Comparison of ENCODE assay signal across 9 mouse cellular contexts in genomic region chr5:9954652-9955051, GRCm38 (mm10).
DNase-seq lines count a peak whose midpoint lies in the region; ATAC-seq and TF ChIP-seq lines count a peak whose summit lies in the region.
"Had no signal": no experiment of that assay in that cellular context is flagged by ENCODE, and none has a peak within 500 bp of the region (broad histone marks: within the 10 kb centered on the region; RNA-seq: fewer than 3 reads in every experiment).

No protein-coding gene starts in this region.

- DNase-seq in cerebellum, adult 18-20 months, result peak; percentile 3 to 8
- no peak for DNase-seq in cerebellum, adult 11-12 months
- DNase-seq in lung, embryonic 14.5 days, result peak; percentile 61
- DNase-seq in lung, adult 18-20 months, result no peak
- DNase-seq in fibroblast of lung, adult 2 months (ENCODE audit: low read depth), result peak; percentile 8
- no peak for DNase-seq in spleen, adult 18-20 months
- DNase-seq in testis, postnatal 14 days (ENCODE audit: low spot score), result no peak

- H3K4me1 ChIP-seq in lung, embryonic 14.5 days (ENCODE audit: insufficient read depth), result no peaks in the 10 kb centered on the region
- no peaks in the 10 kb centered on the region for H3K4me1 ChIP-seq in midbrain, embryonic 13.5 days (replicated peaks)
- H3K4me1 ChIP-seq: hindbrain, embryonic 15.5 days had no signal

- no peaks in the 10 kb centered on the region for H3K36me3 ChIP-seq in lung, embryonic 14.5 days (ENCODE audit: insufficient read depth)
- no peaks in the 10 kb centered on the region for H3K36me3 ChIP-seq in midbrain, embryonic 13.5 days
- H3K36me3 ChIP-seq: hindbrain, embryonic 15.5 days had no signal

- no peaks in the 10 kb centered on the region for H3K27me3 ChIP-seq in lung, embryonic 14.5 days (ENCODE audit: insufficient read depth, low read length)
- H3K27me3 ChIP-seq in midbrain, embryonic 13.5 days, result no peaks in the 10 kb centered on the region
- H3K27me3 ChIP-seq: hindbrain, embryonic 15.5 days had no signal

- H3K4me2 ChIP-seq in lung, embryonic 14.5 days, result no peak overlapping the region
- no peak overlapping the region for H3K4me2 ChIP-seq in midbrain, embryonic 13.5 days (replicated peaks)
- H3K4me2 ChIP-seq: hindbrain, embryonic 15.5 days had no signal

- TF ChIP-seq CTCF in lung, embryonic 14.5 days (IDR thresholded peaks at IDR 0.05; ENCODE audit: low read depth), result peak; percentile 48

- H3K27ac ChIP-seq in lung, embryonic 14.5 days (ENCODE audit: low read depth), result no peak overlapping the region
- H3K27ac ChIP-seq in midbrain, embryonic 13.5 days, result no peak overlapping the region
- H3K27ac ChIP-seq: hindbrain, embryonic 15.5 days had no signal

- ATAC-seq in lung, embryonic 14.5 days (ENCODE audit: insufficient read depth), result no peak
- 0 out of 2 replicates have a peak, but pooled peaks have one; percentile 40 for ATAC-seq in midbrain, embryonic 13.5 days

- H3K9me3 ChIP-seq in lung, embryonic 14.5 days (ENCODE audit: low read depth, low read length), result no peaks in the 10 kb centered on the region
- no peaks in the 10 kb centered on the region for H3K9me3 ChIP-seq in midbrain, embryonic 13.5 days
- H3K9me3 ChIP-seq: hindbrain, embryonic 15.5 days had no signal

- WGBS in lung, embryonic 14.5 days, result 15% methylated on average over 3 of the region's 3 CpGs
- WGBS in midbrain, embryonic 13.5 days, result 9% methylated on average over 3 of the region's 3 CpGs

- H3K4me3 ChIP-seq in lung, embryonic 14.5 days (ENCODE audit: low read depth, low read length), result no peak overlapping the region
- no peak overlapping the region for H3K4me3 ChIP-seq in midbrain, embryonic 13.5 days (replicated peaks)
- H3K4me3 ChIP-seq: hindbrain, embryonic 15.5 days had no signal

- H3K9ac ChIP-seq in lung, embryonic 14.5 days, result no peak overlapping the region
- no peak overlapping the region for H3K9ac ChIP-seq in midbrain, embryonic 13.5 days (replicated peaks)
- H3K9ac ChIP-seq: hindbrain, embryonic 15.5 days had no signal

Comparison
In these comparisons a context has a peak if more than half of its experiments do, and no peak if none do; other contexts are left out.
1. DNase-seq: peak in cerebellum, adult 18-20 months (2 of 2), lung, embryonic 14.5 days (single experiment) and fibroblast of lung, adult 2 months (single experiment); none in cerebellum, adult 11-12 months (single experiment), lung, adult 18-20 months (0 of 2), spleen, adult 18-20 months (0 of 2) and testis, postnatal 14 days (single experiment).